Comparison of ENCODE assay signal across 26 mouse cellular contexts in the genomic region with DNA sequence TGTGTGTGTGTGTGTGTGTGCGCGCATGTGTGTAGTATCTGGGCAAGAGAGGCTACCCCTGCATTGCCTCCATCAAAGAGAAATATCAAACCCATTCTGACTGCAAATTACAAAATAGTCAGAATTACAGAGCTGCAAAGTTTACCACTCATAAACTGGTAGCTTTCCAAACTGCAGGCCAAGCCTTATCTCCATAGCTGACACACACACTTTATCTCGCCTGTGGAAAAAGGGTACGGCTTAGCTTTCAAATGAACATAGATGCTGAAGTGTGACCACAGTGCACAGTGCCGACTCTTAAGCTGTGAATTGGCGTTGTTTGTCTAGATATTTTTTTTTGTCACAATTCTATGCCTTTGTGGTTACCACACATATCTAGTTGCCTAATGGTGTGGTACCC.
DNase-seq lines count a peak whose midpoint lies in the region; ATAC-seq lines count a peak whose summit lies in the region.
"Had no signal": no experiment of that assay in that cellular context is flagged by ENCODE, and none has a peak within 500 bp of the region (broad histone marks: within the 10 kb centered on the region; RNA-seq: fewer than 3 reads in every experiment).

No protein-coding gene starts in this region.

- intact Hi-C loops in heart, postnatal 14 days (cut with DNase I) = no loop called here
- intact Hi-C loops in left cerebral cortex, postnatal 36 days (cut with DNase I) = no loop called here

- peak; percentile 24 for DNase-seq in heart, adult 11 months
- no peak for DNase-seq in heart, postnatal 14 days
- no peak for DNase-seq in heart, adult 18-20 months
- DNase-seq in 3T3-L1 (ENCODE audit: low read depth, low spot score) = peak; percentile 28
- no peak for DNase-seq in left cerebral cortex, postnatal 36 days (ENCODE audit: low spot score in 2 of 2)
- DNase-seq: cerebellum, adult 11-12 months; cerebellum, adult 9-11 months; gastrocnemius, postnatal 14 days; heart, postnatal 10 days; kidney, adult 2 months; kidney, postnatal 4 days; left cerebral cortex, postnatal 4 days; lung, postnatal 4 days; right cerebral cortex, adult 18-20 months; thymus, adult 18-20 months; thymus, postnatal 25 days had no signal

- no peak overlapping the region for H3K4me3 ChIP-seq in heart, embryonic 16.5 days (ENCODE audit: low read length)
- H3K4me3 ChIP-seq: hindbrain, embryonic 12.5 days; intestine, embryonic 15.5 days; myocyte; neural tube, embryonic 12.5 days had no signal

- peak overlapping the region; percentile 46; the same call in 1 of the 2 replicates for H3K27ac ChIP-seq in heart, embryonic 16.5 days (ENCODE audit: low read length)
- H3K27ac ChIP-seq: hindbrain, embryonic 12.5 days; hindbrain, postnatal 0 days; intestine, embryonic 15.5 days; neural tube, embryonic 12.5 days; stomach, postnatal 0 days had no signal

- no peak overlapping the region for H3K4me2 ChIP-seq in heart, embryonic 16.5 days (ENCODE audit: low read depth, low read length)
- H3K4me2 ChIP-seq: hindbrain, embryonic 12.5 days; intestine, embryonic 15.5 days; neural tube, embryonic 12.5 days had no signal

- ATAC-seq in heart, embryonic 16.5 days (replicated peaks; ENCODE audit: extremely low read depth, insufficient read depth, low FRiP score) = no peak
- peak; percentile 50; the same call in 1 of the 2 replicates for ATAC-seq in megakaryocyte progenitor cell, adult 5-6 weeks (replicated peaks; ENCODE audit: poor library complexity)
- ATAC-seq: forebrain, embryonic 14.5 days; hindbrain, postnatal 0 days; intestine, embryonic 15.5 days; lung, postnatal 0 days had no signal

- peaks cover 26% of the 10 kb centered on the region for H3K4me1 ChIP-seq in heart, embryonic 16.5 days (ENCODE audit: control insufficient read depth, insufficient read depth, low read length)
- H3K4me1 ChIP-seq: hindbrain, embryonic 12.5 days; neural tube, embryonic 12.5 days had no signal

- H3K36me3 ChIP-seq in heart, embryonic 16.5 days (ENCODE audit: control insufficient read depth, insufficient read depth) = no peaks in the 10 kb centered on the region
- H3K36me3 ChIP-seq: hindbrain, embryonic 12.5 days; intestine, embryonic 15.5 days; neural tube, embryonic 12.5 days had no signal

- WGBS in heart, embryonic 16.5 days = 45% methylated on average over 6 of the region's 6 CpGs

- H3K9me3 ChIP-seq in heart, embryonic 16.5 days (replicated peaks; ENCODE audit: control insufficient read depth, low read length) = 0 out of 2 replicates have a peak, but pooled peaks cover 2% of the 10 kb centered on the region
- H3K9me3 ChIP-seq: hindbrain, embryonic 12.5 days; intestine, embryonic 15.5 days; neural tube, embryonic 12.5 days had no signal

- no peaks in the 10 kb centered on the region for H3K27me3 ChIP-seq in heart, embryonic 16.5 days (ENCODE audit: control insufficient read depth, insufficient read depth, low read length)
- H3K27me3 ChIP-seq: hindbrain, embryonic 12.5 days; intestine, embryonic 15.5 days; neural tube, embryonic 12.5 days had no signal

- H3K9ac ChIP-seq in heart, embryonic 16.5 days (ENCODE audit: low read length) = no peak overlapping the region
- H3K9ac ChIP-seq: hindbrain, embryonic 12.5 days; intestine, embryonic 15.5 days; neural tube, embryonic 12.5 days had no signal

Comparison
In these comparisons a context has a peak if more than half of its experiments do, and no peak if none do; other contexts are left out.
1. DNase-seq: peak in heart, adult 11 months (single experiment) and 3T3-L1 (single experiment); none in heart, postnatal 14 days (0 of 2), heart, adult 18-20 months (0 of 2) and left cerebral cortex, postnatal 36 days (0 of 2).